Mouse (Mus musculus) layer of hippocampus, adult 9-11 months (tissue): ENCODE measurements around the gene Kif6.

Source experiments
- DNase-seq: peaks from one replicate; pipeline ENCODE4 v3.0.0; 2022

Kif6 gene

DNA sequence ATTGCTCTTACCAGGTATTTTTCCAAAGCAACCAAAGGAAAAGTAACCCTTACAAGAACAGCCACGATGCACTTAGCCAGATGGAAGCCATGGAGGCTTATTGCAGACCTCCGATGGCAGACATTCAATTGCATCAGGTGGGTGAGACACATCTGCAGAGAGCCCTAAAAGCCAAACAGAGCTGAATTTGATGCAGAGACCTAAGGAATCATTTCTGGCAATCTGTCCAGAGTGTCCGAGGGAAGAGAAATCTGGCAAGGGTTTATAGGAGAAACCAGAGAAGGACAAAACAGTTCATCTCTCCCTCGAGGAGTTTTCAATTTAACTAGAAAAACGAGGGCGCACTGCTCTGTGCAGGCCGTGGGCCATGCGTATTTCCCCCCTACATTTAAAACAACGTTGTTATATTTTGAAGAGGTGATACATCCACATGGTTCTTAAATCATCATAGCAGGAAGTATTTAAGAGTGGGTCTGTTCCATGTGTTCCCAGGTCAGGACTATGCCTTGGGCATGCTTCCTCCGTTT lies 177.3 kb downstream of the Kif6 start:
- DNase-seq, result no peak

DNA sequence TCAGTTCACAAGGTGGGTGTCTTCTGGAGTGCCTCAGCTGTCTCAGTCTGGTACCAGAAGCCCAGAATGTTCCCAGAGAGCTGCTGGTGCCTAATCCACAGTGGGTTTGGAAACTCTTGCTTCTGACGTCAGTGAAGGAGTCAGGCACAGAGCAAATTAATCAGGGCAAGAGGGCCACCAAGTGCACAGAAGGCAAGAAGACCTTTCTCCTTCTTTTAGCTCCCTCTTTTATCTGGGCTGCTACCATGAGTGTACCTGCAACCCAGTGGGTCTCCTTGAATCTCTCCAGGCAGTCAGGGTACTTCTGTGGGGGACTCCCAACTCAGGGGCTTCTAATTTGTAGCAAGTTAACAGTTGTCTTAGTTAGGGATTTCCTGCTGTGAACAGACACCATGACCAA lies 178.0 kb downstream of the Kif6 start:
- DNase-seq, result no peak

DNA sequence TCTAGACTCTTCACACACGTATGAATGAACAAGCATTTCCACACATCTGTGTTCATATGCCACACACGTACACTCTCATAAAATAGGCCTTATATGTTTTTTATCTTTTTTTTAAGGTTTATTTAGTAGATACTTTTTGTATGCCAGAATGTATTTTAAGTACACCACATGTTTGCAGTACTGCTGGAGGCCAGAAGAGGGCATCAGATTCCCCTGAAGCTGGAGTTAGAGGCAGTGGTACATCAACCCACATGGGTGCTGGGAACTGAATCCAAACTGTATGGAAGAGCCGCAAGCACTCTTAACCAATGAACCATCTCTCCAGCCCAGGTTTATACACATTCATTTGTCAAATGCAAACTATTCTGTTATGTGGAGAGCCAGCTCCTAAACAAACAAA lies 179.0 kb downstream of the Kif6 start:
- no peak for DNase-seq

DNA sequence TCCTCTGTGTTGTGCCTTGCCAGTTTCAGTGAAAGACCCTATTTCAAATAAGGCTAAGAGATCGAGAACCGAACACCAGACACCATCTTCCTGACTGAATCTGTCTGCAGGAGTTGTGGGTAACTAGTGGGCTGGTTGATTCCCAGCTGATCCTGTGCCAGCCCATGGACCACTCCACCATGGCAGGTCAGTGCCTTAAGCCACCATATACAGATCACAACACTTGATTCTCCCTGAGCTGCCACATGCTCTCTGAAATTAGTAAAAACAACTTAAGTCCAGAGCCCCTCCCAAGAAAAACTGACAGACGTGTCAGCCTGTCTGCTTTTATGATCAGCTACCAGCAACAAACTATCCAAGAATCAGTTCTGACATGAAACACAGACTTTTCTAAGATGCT lies 180.3 kb downstream of the Kif6 start:
- no peak for DNase-seq

DNA sequence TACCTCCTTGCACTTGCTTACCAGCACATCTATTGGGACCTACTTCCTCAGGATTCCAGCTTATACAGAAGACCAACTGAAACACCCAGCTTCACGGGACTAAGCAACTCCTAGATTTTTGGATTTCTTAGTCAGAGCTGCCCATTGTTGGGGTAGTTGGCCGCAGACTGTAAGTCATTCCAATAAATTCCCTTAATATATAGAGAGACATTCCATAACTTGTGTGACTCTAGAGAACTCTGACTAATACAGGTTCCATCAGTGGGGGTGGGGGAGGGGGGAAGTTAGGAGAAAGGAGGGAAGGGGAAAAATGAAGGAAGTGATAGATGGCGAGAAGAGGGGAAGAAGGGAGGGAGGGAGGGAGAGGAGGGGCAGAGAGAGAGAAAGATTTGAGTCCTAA lies 181.2 kb downstream of the Kif6 start:
- no peak for DNase-seq

DNA sequence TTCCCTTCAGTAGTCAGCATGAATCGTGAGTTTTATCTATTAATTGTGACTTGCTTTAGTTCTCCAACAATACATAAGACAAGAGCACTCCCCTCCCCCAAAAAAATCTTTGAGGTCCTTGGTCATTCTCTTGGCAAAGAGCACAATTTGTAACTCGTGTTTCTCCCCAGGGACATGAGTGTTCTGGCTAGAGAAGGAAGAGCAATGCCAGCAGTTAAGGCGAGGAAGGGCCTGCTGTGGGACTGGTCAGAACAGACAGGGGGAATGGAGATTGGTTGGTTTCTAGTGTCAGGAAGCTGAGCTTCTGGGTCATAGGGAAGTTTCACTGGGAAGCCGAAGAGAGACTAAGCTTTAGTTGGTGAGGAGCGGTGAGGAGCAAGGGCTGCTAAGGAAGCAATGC lies 184.2 kb downstream of the Kif6 start:
- DNase-seq, result no peak

DNA sequence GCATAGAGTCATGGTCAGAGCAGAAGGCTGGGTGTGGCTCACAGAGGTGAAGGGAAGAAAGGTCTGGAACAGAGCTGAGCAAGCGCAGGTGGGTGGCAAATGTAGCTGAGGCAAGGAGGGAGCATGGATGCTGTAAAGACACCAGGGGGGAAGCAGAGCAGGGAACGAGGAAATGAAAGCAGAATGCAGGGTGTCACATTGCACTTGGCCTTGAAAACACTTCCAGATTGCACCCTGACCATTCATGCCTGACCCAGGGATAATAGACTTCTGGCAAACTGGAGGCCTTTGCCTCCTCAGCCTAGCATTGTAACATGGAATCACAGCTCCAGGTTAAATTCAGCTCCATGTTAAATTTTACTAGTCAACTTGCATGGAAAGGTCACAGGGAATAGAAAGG lies 185.2 kb downstream of the Kif6 start:
- no peak for DNase-seq

DNA sequence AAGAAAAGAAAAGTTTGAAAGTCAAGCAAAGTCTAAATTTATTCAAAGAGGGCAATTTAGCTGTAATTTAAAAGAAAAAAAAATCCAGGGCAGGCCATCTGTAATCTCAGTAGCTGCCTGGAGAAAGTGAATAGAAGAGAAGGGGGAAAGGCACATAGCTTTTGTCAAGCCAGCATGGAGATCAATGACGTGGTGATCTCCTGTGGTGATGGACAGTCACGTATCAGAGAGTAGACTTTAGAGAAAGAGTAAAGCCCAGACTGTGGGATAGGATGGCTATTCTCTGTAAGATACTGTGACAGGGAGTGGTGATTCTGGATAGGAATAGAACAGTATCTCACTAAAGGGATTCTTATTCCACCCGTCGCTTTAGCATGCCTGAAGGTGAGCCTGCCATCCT lies 192.5 kb downstream of the Kif6 start:
- no peak for DNase-seq

DNA sequence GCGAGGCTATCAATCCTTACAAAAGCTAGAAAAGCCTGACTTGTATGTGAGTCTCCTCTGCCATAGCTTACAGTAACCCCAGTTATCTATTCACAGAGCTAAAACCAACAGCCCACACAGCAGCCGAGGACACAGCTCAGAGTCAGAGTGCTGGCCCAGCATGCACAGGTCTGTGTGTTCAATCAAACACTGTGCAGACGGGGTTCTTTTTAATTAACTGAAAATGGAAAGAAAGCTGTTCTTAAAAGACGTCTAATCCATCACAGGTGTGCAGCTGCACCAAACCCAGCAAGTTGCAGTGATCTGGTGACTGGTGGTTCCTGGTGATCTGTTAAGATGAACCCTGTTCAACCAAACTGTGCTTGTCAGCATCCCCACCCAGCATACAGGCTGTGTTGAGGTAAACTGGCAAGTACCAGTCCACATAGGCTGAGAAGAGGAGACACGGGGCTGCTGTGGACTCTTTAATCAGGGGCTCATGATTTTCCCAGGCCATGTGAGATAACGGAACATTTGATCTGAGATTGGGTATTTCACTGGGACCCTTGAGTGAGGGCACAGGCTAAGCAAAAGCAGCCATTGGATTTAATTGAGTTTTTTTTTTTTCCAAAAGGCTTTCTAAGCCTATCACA lies 193.9 kb downstream of the Kif6 start:
- DNase-seq, result no peak

DNA sequence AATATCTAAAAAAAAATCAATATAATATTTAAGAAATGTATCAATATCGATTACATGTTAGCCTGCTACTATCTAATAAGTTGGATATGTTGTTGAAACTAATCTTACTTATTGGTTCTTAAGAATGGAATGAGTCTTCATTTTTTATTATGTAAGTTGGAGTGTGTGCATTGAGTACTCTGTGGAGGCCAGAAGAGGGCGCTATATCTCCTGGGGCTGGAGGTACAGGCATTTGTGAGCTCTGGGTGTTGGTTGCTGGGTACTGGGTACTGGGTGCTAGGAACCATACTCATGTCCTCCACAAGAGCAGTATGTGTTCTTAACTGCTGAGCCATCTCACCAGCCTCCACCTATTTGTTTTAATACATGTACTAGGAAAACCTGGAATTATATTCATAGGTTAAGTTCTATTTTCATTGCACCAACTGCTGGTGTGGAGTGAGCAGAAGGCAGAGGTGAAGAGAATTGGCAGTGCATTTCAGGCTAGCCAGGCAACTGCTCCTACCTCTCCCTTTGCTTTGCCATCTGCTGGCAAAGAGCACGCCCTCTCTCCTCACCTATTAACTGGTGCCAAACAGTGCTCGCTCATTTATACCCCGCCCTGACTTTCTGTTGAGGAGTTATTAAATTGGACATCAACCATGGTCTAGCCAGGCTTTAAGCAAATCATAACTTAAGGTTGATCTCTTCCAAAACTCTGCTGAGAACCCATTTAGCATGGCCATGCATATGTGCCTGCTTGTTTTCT lies 199.1 kb downstream of the Kif6 start:
- DNase-seq, result no peak

DNA sequence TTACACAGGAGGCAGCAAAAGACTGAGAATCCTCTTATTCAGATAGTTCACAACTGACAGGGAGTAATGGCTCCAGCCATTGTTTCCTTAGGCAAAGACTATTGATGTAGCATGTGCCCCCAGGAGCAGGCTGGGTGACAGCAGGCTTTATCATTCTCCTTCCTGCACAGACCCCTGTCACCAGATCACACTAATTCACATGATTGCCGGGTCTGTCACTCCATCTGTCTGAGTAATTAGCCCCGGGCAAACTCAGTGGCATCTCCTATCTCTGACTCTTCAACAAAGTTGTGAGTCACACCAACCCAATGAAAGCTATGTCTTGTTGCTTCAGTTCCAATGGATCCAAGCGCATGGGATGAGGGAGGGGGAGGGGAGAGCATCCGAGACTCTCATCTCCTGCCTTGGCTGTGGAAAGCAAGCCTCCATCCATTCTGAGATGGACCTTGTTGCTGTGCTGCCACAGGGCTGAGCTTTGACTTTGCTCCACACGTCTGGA lies 201.2 kb downstream of the Kif6 start:
- peak; percentile 50 for DNase-seq

DNA sequence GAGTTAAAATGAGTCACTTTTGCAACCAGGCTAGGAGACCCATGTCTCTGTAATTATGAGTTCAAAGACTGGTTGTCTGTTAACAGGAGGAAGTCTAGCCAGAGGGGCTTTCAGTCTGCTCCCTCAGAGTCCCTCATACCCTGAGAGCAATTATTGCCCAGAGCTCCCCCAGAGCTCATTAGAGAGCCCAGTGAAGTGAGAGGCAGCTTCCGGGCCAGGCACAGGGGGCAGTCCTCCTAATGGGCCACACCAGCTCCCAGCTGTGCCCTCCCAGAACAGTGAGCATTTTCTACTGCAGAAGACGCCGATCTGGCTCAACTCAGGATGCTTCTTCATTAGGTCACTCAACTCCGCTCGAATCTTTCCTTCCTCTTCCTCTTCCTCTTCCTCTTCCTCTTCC lies 201.8 kb downstream of the Kif6 start:
- no peak for DNase-seq

DNA sequence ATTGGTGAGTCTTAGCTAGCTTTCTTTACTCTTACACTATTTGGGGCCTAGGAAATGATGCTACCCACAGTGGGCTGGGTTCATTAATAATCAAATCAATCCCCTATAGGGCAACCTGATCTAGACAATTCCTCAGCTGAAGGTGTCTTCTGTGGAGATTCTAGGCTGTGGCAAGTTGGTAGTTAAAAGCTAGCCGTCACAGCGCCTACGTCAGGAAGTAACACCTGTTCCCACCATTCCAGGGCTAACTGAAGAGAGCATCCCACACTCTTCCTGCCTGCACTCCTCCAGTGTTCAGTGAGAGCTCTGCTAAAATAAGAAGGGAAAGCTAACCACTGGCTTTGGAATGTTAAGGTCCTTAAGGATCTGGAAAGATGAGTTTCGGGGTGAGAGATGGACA lies 205.3 kb downstream of the Kif6 start:
- no peak for DNase-seq

DNA sequence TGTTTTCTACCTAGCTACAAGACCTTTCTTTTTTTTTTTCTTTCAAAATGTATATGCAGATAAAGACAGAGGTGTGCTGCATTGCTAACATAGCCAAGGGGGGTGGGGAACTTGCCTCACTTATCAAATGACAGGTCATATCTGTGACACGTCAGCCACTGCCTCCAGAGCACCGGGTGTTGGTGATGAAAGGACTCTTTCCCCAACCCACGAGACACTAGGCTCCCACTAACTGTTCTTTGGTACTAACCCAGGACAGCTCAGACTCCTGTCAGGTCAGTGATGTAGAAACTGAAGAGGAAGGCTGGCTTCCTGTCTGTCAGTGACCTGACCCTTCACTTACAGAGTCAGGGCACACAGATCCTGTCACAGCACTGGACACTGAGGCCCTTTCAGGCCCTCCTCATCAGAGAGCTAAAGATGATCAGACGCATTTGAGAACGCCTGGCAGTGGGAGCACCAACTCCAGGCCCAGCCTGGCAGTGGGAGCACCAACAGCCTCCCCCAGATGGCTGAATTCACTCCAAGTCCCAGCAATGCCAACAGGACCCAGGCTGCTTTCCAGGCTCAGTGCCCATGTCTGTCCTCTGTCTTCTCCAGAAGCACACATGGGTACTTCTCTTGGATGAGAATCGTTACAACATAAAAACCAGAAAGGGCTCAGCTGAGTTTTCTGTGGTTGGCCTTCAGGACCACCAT lies 209.4 kb downstream of the Kif6 start:
- DNase-seq, result peak; percentile 81

DNA sequence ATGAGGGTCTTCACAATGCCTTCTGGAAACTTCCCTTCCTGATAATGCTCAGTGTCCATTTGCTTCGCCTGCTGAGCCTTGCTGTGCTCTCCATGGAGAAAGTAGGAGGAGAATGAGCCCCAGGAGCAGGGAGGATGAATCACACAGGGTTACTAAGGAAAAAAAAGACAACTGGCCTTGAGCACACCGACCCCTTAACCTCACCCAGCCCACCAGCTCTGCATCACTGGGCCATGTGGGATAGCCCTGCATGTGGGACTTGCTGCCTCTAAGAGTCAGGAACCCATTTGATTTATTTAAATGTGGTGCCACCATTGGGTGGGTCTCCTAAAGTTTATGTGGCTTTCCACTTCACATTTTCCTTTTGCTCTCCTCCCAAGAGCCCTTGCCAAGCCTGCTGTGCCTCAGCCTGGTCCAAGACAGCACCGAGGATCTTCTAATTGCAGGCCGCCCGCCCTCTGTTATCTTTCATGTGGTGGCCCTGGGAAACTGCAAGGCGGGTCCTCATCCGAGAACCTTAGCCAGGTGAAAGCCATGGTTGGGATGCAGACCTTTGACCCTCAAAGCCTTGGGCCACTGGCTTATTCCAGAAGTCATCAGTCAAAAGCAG lies 210.0 kb downstream of the Kif6 start:
- DNase-seq, result no peak

DNA sequence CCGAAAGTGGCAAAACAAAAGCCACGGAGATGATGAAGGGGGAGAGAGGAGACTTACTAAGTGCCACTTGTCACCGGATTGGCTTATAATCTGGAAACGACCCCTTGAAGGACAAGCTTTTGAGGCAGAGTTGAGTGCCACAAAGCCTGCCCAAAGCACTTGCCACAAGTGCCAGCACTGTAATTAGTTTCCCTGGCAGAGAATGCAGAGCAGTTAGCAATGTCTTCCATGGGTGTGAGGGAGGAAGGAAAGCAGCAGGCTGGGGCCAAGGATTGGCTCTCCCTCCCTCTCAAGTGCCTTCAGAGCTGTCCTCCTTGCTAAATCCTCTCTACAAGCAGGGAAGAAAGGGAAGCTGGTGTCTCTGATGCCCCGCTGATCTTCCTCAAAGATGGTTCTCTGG lies 210.9 kb downstream of the Kif6 start:
- no peak for DNase-seq

DNA sequence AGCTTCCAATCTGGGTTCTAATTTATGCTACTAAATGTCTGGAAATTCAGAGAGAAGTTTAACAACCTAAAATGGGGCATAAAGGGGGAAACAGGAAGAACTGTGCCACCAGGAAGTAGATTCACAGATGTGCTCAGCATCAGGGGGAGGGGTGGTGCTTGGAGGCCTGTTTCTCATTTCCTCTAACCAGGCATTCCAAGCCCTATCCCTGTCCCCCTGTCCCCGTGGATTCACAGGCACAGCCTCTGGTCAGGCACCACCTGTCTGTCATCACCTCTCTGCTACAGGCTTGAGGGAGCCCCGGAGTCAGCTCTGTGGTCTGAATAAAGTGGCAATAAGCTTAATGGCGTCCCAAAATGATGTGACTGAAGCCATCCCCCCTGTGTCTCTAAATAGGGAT lies 216.8 kb downstream of the Kif6 start:
- DNase-seq, result no peak

DNA sequence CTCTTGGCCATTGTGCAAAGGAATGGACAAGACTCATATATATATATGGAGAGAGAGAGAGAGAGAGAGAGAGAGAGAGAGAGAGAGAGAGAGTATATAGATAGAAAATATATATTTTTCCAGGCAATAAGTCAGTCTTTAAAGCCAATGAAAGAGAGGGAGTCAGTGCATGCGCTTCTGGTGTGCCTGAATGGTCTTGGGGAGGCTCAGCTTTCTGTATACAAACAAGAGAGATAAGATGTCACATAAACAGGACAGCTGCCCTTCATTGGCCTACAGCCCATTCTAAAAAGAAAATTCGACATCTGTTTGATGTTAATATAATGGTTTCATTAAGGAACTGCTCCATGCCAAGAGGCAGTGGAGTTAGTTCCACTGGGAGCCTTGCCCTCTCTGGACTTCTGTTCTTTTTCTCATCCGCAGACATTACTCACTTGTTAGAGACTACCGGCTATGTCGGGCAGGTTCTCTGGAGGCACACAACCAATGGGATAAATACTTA lies 219.2 kb downstream of the Kif6 start:
- DNase-seq, result no peak

DNA sequence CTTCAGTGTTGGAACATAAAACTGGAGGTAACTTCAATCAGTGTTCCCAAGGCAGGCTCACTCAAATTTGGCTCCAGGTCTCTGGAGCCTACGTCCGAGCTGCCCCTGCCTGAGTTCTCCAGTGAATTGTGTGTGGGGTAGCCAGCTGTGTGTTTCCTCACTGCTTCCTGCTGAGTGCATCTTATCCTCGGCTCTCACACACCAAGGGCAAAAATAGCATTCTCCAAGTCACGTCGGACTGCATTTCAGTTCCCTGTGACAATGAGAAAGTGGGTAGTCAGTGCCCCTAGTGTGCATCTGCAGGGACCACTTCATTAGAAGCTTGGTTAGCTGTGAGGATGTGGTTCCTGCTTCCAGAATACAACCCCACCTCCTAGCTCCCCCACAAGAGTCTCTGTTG lies 222.5 kb downstream of the Kif6 start:
- no peak for DNase-seq

DNA sequence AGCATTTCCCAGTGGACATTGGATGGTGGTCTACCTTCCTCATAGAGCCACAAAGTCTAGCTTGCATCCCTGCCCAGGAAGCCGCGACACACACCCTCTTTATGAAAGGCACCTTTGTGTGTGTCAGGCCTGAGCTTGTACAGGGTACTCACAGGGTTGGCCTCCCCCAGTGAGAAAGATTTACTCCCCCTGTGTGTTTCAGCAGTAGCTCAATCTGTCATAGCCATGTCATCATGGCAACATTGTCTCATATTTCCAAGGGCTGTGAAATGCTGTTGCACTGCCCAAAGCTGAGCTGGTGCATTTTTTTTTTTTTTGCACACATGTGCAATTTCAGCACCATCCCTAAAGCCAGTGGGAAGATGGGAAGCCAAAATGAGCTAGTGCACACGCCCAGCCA lies 224.3 kb downstream of the Kif6 start:
- no peak for DNase-seq

DNA sequence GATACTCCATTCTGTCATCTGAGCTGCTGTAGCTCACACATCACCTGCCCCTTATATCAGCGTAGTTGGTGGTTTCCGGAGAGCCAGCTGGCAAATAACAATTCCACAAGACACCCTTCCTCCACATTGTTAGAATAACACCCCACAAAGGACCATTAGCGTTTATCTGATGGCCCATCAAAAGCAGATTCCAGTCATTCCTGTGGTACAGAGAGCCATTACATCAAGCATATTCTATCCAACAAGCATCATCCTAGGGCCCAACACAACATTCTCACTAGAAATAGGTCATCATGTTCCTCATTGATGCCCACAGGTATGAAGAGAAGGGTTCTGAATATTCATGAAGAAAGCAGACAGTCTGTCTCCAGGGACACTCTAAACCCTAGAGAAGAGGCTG lies 236.3 kb downstream of the Kif6 start:
- DNase-seq, result no peak

DNA sequence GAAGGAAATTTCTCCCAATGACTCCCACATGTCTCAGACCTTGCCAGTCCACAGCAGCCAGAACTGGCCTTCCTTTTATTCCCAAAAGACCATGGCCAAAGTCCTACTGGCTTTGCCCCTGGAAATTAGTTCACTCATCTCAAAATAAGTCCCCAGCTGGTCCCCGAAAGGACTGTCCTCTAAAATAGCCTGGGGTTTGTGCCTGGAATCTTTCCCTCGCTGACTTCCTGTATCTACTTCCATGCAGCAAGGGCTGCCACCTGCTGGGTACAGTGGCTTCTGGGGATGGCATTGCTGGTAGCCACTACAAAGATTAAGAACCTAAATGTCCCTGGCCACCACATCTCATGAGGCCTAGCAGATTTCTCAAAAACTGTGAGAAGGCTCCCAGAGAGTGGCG lies 237.2 kb downstream of the Kif6 start:
- no peak for DNase-seq

DNA sequence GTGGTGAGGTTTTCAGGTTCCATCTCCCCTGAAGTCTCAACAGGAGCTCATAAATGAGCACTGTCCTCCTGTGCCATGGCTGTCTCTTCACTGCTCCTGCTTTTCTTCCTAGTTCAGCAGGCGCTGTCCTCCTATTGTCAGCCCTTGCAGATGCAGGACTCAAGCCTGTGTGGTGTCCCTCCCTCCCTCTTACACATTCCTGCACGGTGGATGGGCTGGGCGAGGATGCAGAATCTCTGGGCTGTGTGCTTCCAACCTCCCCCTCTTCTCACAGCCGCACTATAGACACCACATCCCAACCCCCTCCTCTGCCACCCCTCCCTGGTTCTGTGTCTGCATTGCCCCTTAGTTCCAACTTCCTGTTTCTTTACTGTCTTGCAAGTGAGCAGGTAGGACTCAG lies 240.8 kb downstream of the Kif6 start:
- DNase-seq, result no peak
